Mouse (Mus musculus): ENCODE results near the gene Tbc1d10b.
"Not testable (repeated sequence)": the region's sequence is repeated elsewhere in the genome, so short reads cannot be mapped to it uniquely, and the experiment has no call there.

Gene Tbc1d10b

GRCm38 (mm10) chr7:127208295-127208552 lies at the start of gene Tbc1d10b:
Gene Tbc1d10b (minus strand): TSS chr7:127208468.
- no peak for DNase-seq (ENCODE audit: low spot score)

- no peak for DNase-seq (ENCODE audit: low spot score)
These were observed 48.2 kb upstream of the Tbc1d10b start for GRCm38 (mm10) chr7:127256518-127256917.

- DNase-seq (ENCODE audit: low spot score), result no peak
These were observed 47.7 kb upstream of the Tbc1d10b start for GRCm38 (mm10) chr7:127255965-127256364.

GRCm38 (mm10) chr7:127255008-127255407 lies 46.7 kb upstream of the Tbc1d10b start:
- no peak for DNase-seq (ENCODE audit: low spot score)

GRCm38 (mm10) chr7:127253821-127254769 lies 45.8 kb upstream of the Tbc1d10b start:
- peak; percentile 94 for DNase-seq (ENCODE audit: low spot score)

GRCm38 (mm10) chr7:127253341-127253740 lies 45.1 kb upstream of the Tbc1d10b start:
- no peak for DNase-seq (ENCODE audit: low spot score)

- DNase-seq (ENCODE audit: low spot score), result no peak
These were observed 44.1 kb upstream of the Tbc1d10b start for GRCm38 (mm10) chr7:127252414-127252813.

- not testable (repeated sequence) for DNase-seq (ENCODE audit: low spot score)
These were observed 42.2 kb upstream of the Tbc1d10b start for GRCm38 (mm10) chr7:127250511-127250910.

GRCm38 (mm10) chr7:127244658-127245510 lies 36.6 kb upstream of the Tbc1d10b start:
- DNase-seq (ENCODE audit: low spot score), result no peak

GRCm38 (mm10) chr7:127243870-127244657 lies 35.8 kb upstream of the Tbc1d10b start, which contains the start of gene Zfp771:
Gene Zfp771 (plus strand): TSS chr7:127244274.
- DNase-seq (ENCODE audit: low spot score), result peak; percentile 97

- DNase-seq (ENCODE audit: low spot score), result no peak
These were observed 35.1 kb upstream of the Tbc1d10b start for GRCm38 (mm10) chr7:127243361-127243867.

- no peak for DNase-seq (ENCODE audit: low spot score)
These were observed 26.5 kb upstream of the Tbc1d10b start for GRCm38 (mm10) chr7:127234777-127235176.

- no peak for DNase-seq (ENCODE audit: low spot score)
These were observed 25.5 kb upstream of the Tbc1d10b start for GRCm38 (mm10) chr7:127233765-127234164.

GRCm38 (mm10) chr7:127233368-127233749 lies 25.1 kb upstream of the Tbc1d10b start:
- no peak for DNase-seq (ENCODE audit: low spot score)

GRCm38 (mm10) chr7:127232622-127233367 lies 24.5 kb upstream of the Tbc1d10b start, which contains the start of the genes Zfp553 and Sept1:
Gene Zfp553 (plus strand): TSS chr7:127233061.
Gene Sept1 (minus strand): TSS chr7:127233130.
- peak; percentile 86 for DNase-seq (ENCODE audit: low spot score)

GRCm38 (mm10) chr7:127231826-127232621 lies 23.8 kb upstream of the Tbc1d10b start:
- DNase-seq (ENCODE audit: low spot score), result no peak

- no peak for DNase-seq (ENCODE audit: low spot score)
These were observed 23.1 kb upstream of the Tbc1d10b start for GRCm38 (mm10) chr7:127231376-127231775.

- peak; percentile 73 for DNase-seq (ENCODE audit: low spot score)
These were observed 20.5 kb upstream of the Tbc1d10b start for GRCm38 (mm10) chr7:127228615-127229303.

Measured in ovary, postnatal 36 days (tissue).